Mouse (Mus musculus) CH12.LX (cell line): ENCODE measurements around the gene Sema3f. TPM values are rescaled to one million over a fixed set of nuclear protein-coding genes. Genes with fewer than 3 reads are reported as not detected.

Source experiments
- DNase-seq: peaks from one replicate; pipeline ENCODE4 v3.0.0-alpha.2; 2013; ENCODE audit errors: extremely low read depth
- H3K27ac ChIP-seq: 2 replicates; pipeline ENCODE4 v1.5.1; 2012; ENCODE audit warnings: low read depth, mild to moderate bottlenecking, control low read depth, moderate library complexity; ENCODE audit not compliant: insufficient read depth
- H3K27me3 ChIP-seq: replicated peaks from 2 replicates; pipeline ENCODE3; 2012; ENCODE audit warnings: inconsistent platforms
- H3K36me3 ChIP-seq, 2 experiments: replicated peaks in 1 of 2; 2 replicates each; pipeline versions ENCODE3 to v1.6.1; 2012; ENCODE audit warnings: inconsistent platforms in 1 of 2, low read length in 1 of 2, mild to moderate bottlenecking in 1 of 2, mixed read lengths in 1 of 2, moderate library complexity in 1 of 2; ENCODE audit not compliant: control insufficient read depth in 1 of 2, insufficient read depth in 1 of 2
- H3K4me1 ChIP-seq, 2 experiments: 2 replicates each; pipeline ENCODE4 v1.6.1; 2012; ENCODE audit warnings: inconsistent platforms in 1 of 2, moderate library complexity in 1 of 2; ENCODE audit not compliant: insufficient read depth in 2 of 2, control insufficient read depth in 1 of 2
- H3K4me2 ChIP-seq: 2 replicates; pipeline ENCODE4 v1.6.1; 2012; ENCODE audit warnings: low read depth, mild to moderate bottlenecking, control low read depth; ENCODE audit not compliant: poor library complexity, insufficient read depth, severe bottlenecking
- H3K4me3 ChIP-seq, 3 experiments: fragments of 150-350 bp in 1 of 3; sonication (generic) in 1 of 3; replicated peaks in 1 of 3; 2 replicates each; pipeline versions ENCODE3 to v1.5.1; 2011 to 2012; ENCODE audit warnings: low read depth in 2 of 3, low read length in 2 of 3, mild to moderate bottlenecking in 2 of 3, moderate library complexity in 2 of 3, control low read depth in 1 of 3, improper control_type of control experiment in 1 of 3, inconsistent platforms in 1 of 3, mixed read lengths in 1 of 3; ENCODE audit not compliant: poor library complexity in 1 of 3
- H3K79me2 ChIP-seq: replicated peaks from 2 replicates; pipeline ENCODE4 v1.6.1; 2012; ENCODE audit warnings: mild to moderate bottlenecking, moderate library complexity; ENCODE audit not compliant: control insufficient read depth, poor library complexity, insufficient read depth, severe bottlenecking; ENCODE audit errors: extremely low read depth
- H3K9ac ChIP-seq: 2 replicates; pipeline ENCODE4 v1.6.1; 2012; ENCODE audit warnings: low read depth, mild to moderate bottlenecking, control low read depth, moderate library complexity; ENCODE audit not compliant: insufficient read depth
- H3K9me3 ChIP-seq: replicated peaks from 2 replicates; pipeline ENCODE3; 2012; ENCODE audit warnings: low read length, inconsistent platforms, mixed read lengths
- CHD2 ChIP-seq: IDR thresholded peaks from 2 replicates; pipeline ENCODE4 v1.6.1; 2011; ENCODE audit warnings: low read length, improper control_type of control experiment
- CTCF ChIP-seq, 2 experiments: IDR thresholded peaks in 1 of 2; conservative IDR thresholded peaks in 1 of 2; 2 replicates each; pipeline ENCODE4 v1.5.1; 2011 to 2012; ENCODE audit warnings: low read depth in 2 of 2, low read length in 2 of 2, improper control_type of control experiment in 1 of 2, inconsistent platforms in 1 of 2, mild to moderate bottlenecking in 1 of 2, moderate library complexity in 1 of 2
- ELF1 ChIP-seq: IDR thresholded peaks from 2 replicates; pipeline ENCODE4 v1.6.1; 2014; ENCODE audit warnings: low read depth, mild to moderate bottlenecking, inconsistent platforms, low read length, improper control_type of control experiment
- ETS1 ChIP-seq: conservative IDR thresholded peaks from 2 replicates; pipeline ENCODE4 v1.6.1; 2012; ENCODE audit warnings: low read depth, mild to moderate bottlenecking, inconsistent platforms, low read length, improper control_type of control experiment, moderate library complexity
- GABPA ChIP-seq: IDR thresholded peaks from 2 replicates; pipeline ENCODE4 v1.6.1; 2012; ENCODE audit warnings: low read depth, low read length, improper control_type of control experiment, inconsistent platforms; ENCODE audit not compliant: insufficient replicate concordance
- HCFC1 ChIP-seq: IDR thresholded peaks from 2 replicates; pipeline ENCODE4 v1.6.1; 2012; ENCODE audit warnings: low read depth, mild to moderate bottlenecking, inconsistent platforms, low read length, improper control_type of control experiment
- JUN ChIP-seq: IDR thresholded peaks from 2 replicates; pipeline ENCODE4 v1.6.1; 2011; ENCODE audit warnings: low read depth, mild to moderate bottlenecking, low read length, improper control_type of control experiment, moderate library complexity; ENCODE audit not compliant: insufficient read depth
- KAT2A ChIP-seq: IDR thresholded peaks from 2 replicates; pipeline ENCODE4 v1.6.1; 2012; ENCODE audit warnings: low read length, improper control_type of control experiment, inconsistent platforms; ENCODE audit not compliant: insufficient replicate concordance
- MAFK ChIP-seq: IDR thresholded peaks from 2 replicates; pipeline ENCODE4 v1.6.1; 2011; ENCODE audit warnings: low read length, improper control_type of control experiment; ENCODE audit not compliant: insufficient replicate concordance
- MAX ChIP-seq: IDR thresholded peaks from 2 replicates; pipeline ENCODE4 v1.6.1; 2011; ENCODE audit warnings: low read length, improper control_type of control experiment
- MEF2A ChIP-seq: IDR thresholded peaks from 2 replicates; pipeline ENCODE4 v1.6.1; 2014; ENCODE audit warnings: low read depth, mild to moderate bottlenecking, inconsistent platforms, low read length, improper control_type of control experiment, borderline replicate concordance
- MXI1 ChIP-seq: IDR thresholded peaks from 2 replicates; pipeline ENCODE4 v1.6.1; 2011; ENCODE audit warnings: mild to moderate bottlenecking, low read depth, low read length, improper control_type of control experiment
- MYC ChIP-seq: IDR thresholded peaks from 2 replicates; pipeline ENCODE4 v1.6.1; 2011; ENCODE audit warnings: low read depth, mild to moderate bottlenecking, improper control_type of control experiment, low read length
- NELFE ChIP-seq: IDR thresholded peaks from 2 replicates; pipeline ENCODE4 v1.6.1; 2011; ENCODE audit warnings: low read depth, low read length, improper control_type of control experiment
- PAX5 ChIP-seq: IDR thresholded peaks from 2 replicates; pipeline ENCODE4 v1.6.1; 2012; ENCODE audit warnings: low read length, inconsistent platforms, mixed read lengths
- POLR2A ChIP-seq: IDR thresholded peaks from 2 replicates; pipeline ENCODE4 v1.6.1; 2011; ENCODE audit warnings: low read depth, mild to moderate bottlenecking, improper control_type of control experiment, low read length
- RAD21 ChIP-seq: IDR thresholded peaks from 2 replicates; pipeline ENCODE4 v1.6.1; 2011; ENCODE audit warnings: low read depth, mild to moderate bottlenecking, low read length, improper control_type of control experiment, moderate library complexity
- RCOR1 ChIP-seq: conservative IDR thresholded peaks from 2 replicates; pipeline ENCODE4 v1.6.1; 2012; ENCODE audit warnings: low read depth, mild to moderate bottlenecking, inconsistent platforms, low read length, improper control_type of control experiment
- SIN3A ChIP-seq: IDR thresholded peaks from 2 replicates; pipeline ENCODE4 v1.6.1; 2012; ENCODE audit warnings: low read length, improper control_type of control experiment, inconsistent platforms
- SMC3 ChIP-seq: IDR thresholded peaks from 2 replicates; pipeline ENCODE4 v1.6.1; 2011; ENCODE audit warnings: low read depth, low read length, improper control_type of control experiment
- TBP ChIP-seq: conservative IDR thresholded peaks from 2 replicates; pipeline ENCODE4 v1.6.1; 2011; ENCODE audit warnings: low read depth, low read length, improper control_type of control experiment
- TCF12 ChIP-seq: IDR thresholded peaks from 2 replicates; pipeline ENCODE4 v1.6.1; 2014; ENCODE audit warnings: low read depth, mild to moderate bottlenecking, inconsistent platforms, low read length, improper control_type of control experiment
- UBTF ChIP-seq: IDR thresholded peaks from 2 replicates; pipeline ENCODE4 v1.6.1; 2012; ENCODE audit warnings: low read depth, mild to moderate bottlenecking, inconsistent platforms, low read length, improper control_type of control experiment, moderate library complexity
- USF1 ChIP-seq: IDR thresholded peaks from 2 replicates; pipeline ENCODE4 v1.6.1; 2014; ENCODE audit warnings: low read depth, mild to moderate bottlenecking, inconsistent platforms, low read length, improper control_type of control experiment
- USF2 ChIP-seq: conservative IDR thresholded peaks from 2 replicates; pipeline ENCODE4 v1.6.1; 2011; ENCODE audit warnings: low read depth, low read length, improper control_type of control experiment
- ZC3H11A ChIP-seq: IDR thresholded peaks from 2 replicates; pipeline ENCODE4 v1.6.1; 2012; ENCODE audit warnings: low read depth, mild to moderate bottlenecking, inconsistent platforms, low read length, improper control_type of control experiment
- ZKSCAN1 ChIP-seq: IDR thresholded peaks from 2 replicates; pipeline ENCODE4 v1.6.1; 2012; ENCODE audit warnings: low read depth, inconsistent platforms, low read length, improper control_type of control experiment, borderline replicate concordance
- ZMIZ1 ChIP-seq: IDR thresholded peaks from 2 replicates; pipeline ENCODE4 v1.6.1; 2012; ENCODE audit warnings: low read depth, mild to moderate bottlenecking, inconsistent platforms, low read length, improper control_type of control experiment
- ZNF384 ChIP-seq: IDR thresholded peaks from 2 replicates; pipeline ENCODE4 v1.6.1; 2012; ENCODE audit warnings: low read depth, low read length, improper control_type of control experiment, inconsistent platforms
- dilution Hi-C: fragments of 300-500 bp; cut with MboI; formaldehyde crosslinking; loops from 2 replicates; pipeline ENCODE4 v1.14.3; 2020; ENCODE audit warnings: low sequenced_read_pairs; ENCODE audit not compliant: extremely low pct_unique_long_range_greater_than_20kb, extremely low pct_ligation_motif_present
- in situ Hi-C: fragments of 300-500 bp; cut with MboI; formaldehyde crosslinking; loops from 3 replicates; pipeline ENCODE4 v1.14.3; 2019; ENCODE audit warnings: low sequenced_read_pairs, low pct_ligation_motif_present, low pct_unique_long_range_greater_than_20kb, mixed read lengths
- polyA plus RNA-seq: library from polyadenylated mRNA; unstranded; fragments of >175 nt; gene quantifications from 2 replicates; pipeline ENCODE4 v1.2.1, GENCODE M21; 2012; ENCODE audit warnings: low read depth; ENCODE audit not compliant: insufficient read length
- total RNA-seq, 2 experiments: library from RNA; depleted of rRNA; stranded (reverse); fragments of 300-350 nt in 1 of 2; fragments of >200 nt in 1 of 2; gene quantifications; 2 replicates each; pipeline ENCODE4 v1.2.3; 2012 to 2014

Sema3f gene
- total and polyA plus RNA-seq, 3 experiments: 0.24 to 1.1 (median 0.36) TPM

GRCm38 (mm10) chr9:107637070-107637469 lies 73.2 kb downstream of the Sema3f start:
- Histone ChIP-seq H3K4me3 (no peak overlapping the region), H3K4me1 (peaks cover 19 to 43% of the 10 kb centered on the region in 2 experiments)
- no peak for TF ChIP-seq MYC
- TF ChIP-seq ZC3H11A: no peak
- no peak for TF ChIP-seq RAD21
- no peak for TF ChIP-seq MAX
- TF ChIP-seq SIN3A: no peak
- no peak for TF ChIP-seq MXI1
- no peak for TF ChIP-seq ETS1
- TF ChIP-seq USF2: no peak
- no peak for TF ChIP-seq RCOR1
- no peak for TF ChIP-seq MEF2A
- no peak for TF ChIP-seq UBTF
- no peak for TF ChIP-seq POLR2A
- TF ChIP-seq JUN: no peak
- no peak for TF ChIP-seq ZMIZ1
- TF ChIP-seq CTCF (conservative IDR thresholded peaks at IDR 0.05 in 1 of 2, IDR thresholded peaks at IDR 0.05 in 1 of 2; ENCODE audit: low read depth in 2 of 2, low read length in 2 of 2): no peak
- TF ChIP-seq, all 38 proteins: peak for 0
- DNase-seq: no peak
- Histone ChIP-seq H3K27ac (no peak overlapping the region), H3K9me3 (no peaks in the 10 kb centered on the region), H3K27me3 (no peaks in the 10 kb centered on the region), H3K4me2 (no peak overlapping the region), H3K9ac (no peak overlapping the region), H3K36me3 (peaks cover 4 to 8% of the 10 kb centered on the region in 2 experiments), H3K79me2 (peaks cover 27% of the 10 kb centered on the region)
- dilution Hi-C loops (no loop called here), in situ Hi-C loops (no loop called here)

GRCm38 (mm10) chr9:107635279-107636028 lies 74.8 kb downstream of the Sema3f start, which contains the start of gene Gnai2:
Gnai2 (minus strand) TSS chr9:107635367.
- H3K4me1 ChIP-seq: peaks cover 16 to 43% of the 10 kb centered on the region in 2 experiments
- in situ Hi-C loops (no loop called here), dilution Hi-C loops (no loop called here)
- peaks cover 43% of the 10 kb centered on the region for H3K79me2 ChIP-seq
- peak; percentile 98 for DNase-seq
- peak within 1 kb of the TSS; percentile 93 for H3K9ac ChIP-seq
- H3K4me2 ChIP-seq: peak within 1 kb of the TSS; percentile 75
- peak within 1 kb of the TSS; percentile 88 to 97 (median 94) for H3K4me3 ChIP-seq
- H3K27ac ChIP-seq: peak within 1 kb of the TSS; percentile 70
- no peaks in the 10 kb centered on the region for H3K9me3 ChIP-seq
- no peaks in the 10 kb centered on the region for H3K27me3 ChIP-seq
- peaks cover 6 to 23% of the 10 kb centered on the region in 2 experiments for H3K36me3 ChIP-seq
- TF ChIP-seq ZNF384 (no peak), SMC3 (no peak), KAT2A (no peak), RCOR1 (no peak), GABPA (no peak), ELF1 (0 out of 2 replicates have a peak, but pooled peaks have one; percentile 24), MAFK (no peak), TBP (no peak; the same call in 1 of the 2 replicates), MYC (no peak), UBTF (no peak), ZC3H11A (no peak), CTCF (conservative IDR thresholded peaks at IDR 0.05 in 1 of 2, IDR thresholded peaks at IDR 0.05 in 1 of 2; ENCODE audit: low read depth in 2 of 2, low read length in 2 of 2) (peak in 1 of 2 experiments; percentile 36; a peak in 2 of 4 replicates), SIN3A (peak; percentile 35; the same call in 1 of the 2 replicates), NELFE (peak; percentile 79), MEF2A (no peak), ZKSCAN1 (no peak), USF2 (peak; percentile 77), ZMIZ1 (peak; percentile 91), HCFC1 (peak; percentile 48), RAD21 (no peak), MXI1 (peak; percentile 27; the same call in 1 of the 2 replicates), TCF12 (peak; percentile 97), USF1 (peak; percentile 75), PAX5 (no peak), CHD2 (no peak)
